Mouse (Mus musculus) neural tube, embryonic 13.5 days (tissue): ENCODE measurements around the gene Otulin. TPM values are rescaled to one million over a fixed set of nuclear protein-coding genes. Genes with fewer than 3 reads are reported as not detected.

ENCODE experiments used
- ATAC-seq: fragments of 200-750 bp; cut with Nextera tagmentation; 2 replicates; pipeline ENCODE4 v1.8.0; 2017; ENCODE audit warnings: low read depth, mild to moderate bottlenecking, moderate TSS enrichment, moderate library complexity
- H3K27ac ChIP-seq: fragments of 300-500 bp; sonication (generic); replicated peaks from 2 replicates; pipeline ENCODE4 v1.5.1; 2015; ENCODE audit warnings: moderate library complexity, mild to moderate bottlenecking, inconsistent platforms
- H3K27me3 ChIP-seq: fragments of 300-500 bp; sonication (generic); 2 replicates; pipeline ENCODE4 v1.6.1; 2015; ENCODE audit warnings: mild to moderate bottlenecking, inconsistent platforms
- H3K36me3 ChIP-seq: fragments of 300-500 bp; sonication (generic); 2 replicates; pipeline ENCODE4 v1.6.1; 2015; ENCODE audit warnings: mild to moderate bottlenecking, inconsistent platforms
- H3K4me1 ChIP-seq: fragments of 300-500 bp; sonication (generic); replicated peaks from 2 replicates; pipeline ENCODE4 v1.6.1; 2015; ENCODE audit warnings: inconsistent platforms
- H3K4me2 ChIP-seq: fragments of 300-500 bp; sonication (generic); 2 replicates; pipeline ENCODE4 v1.6.1; 2015; ENCODE audit warnings: inconsistent platforms, mild to moderate bottlenecking, moderate library complexity
- H3K4me3 ChIP-seq: fragments of 300-500 bp; sonication (generic); 2 replicates; pipeline ENCODE4 v1.5.1; 2015; ENCODE audit warnings: mild to moderate bottlenecking, inconsistent platforms
- H3K9ac ChIP-seq: fragments of 300-500 bp; sonication (generic); 2 replicates; pipeline ENCODE4 v1.6.1; 2015; ENCODE audit warnings: moderate library complexity, mild to moderate bottlenecking, inconsistent platforms
- H3K9me3 ChIP-seq: fragments of 300-500 bp; sonication (generic); 2 replicates; pipeline ENCODE4 v1.6.1; 2016; ENCODE audit warnings: inconsistent platforms
- WGBS: fragments of 180-500 bp; shearing (Covaris S2); methylation state at CpG from one replicate; pipeline ENCODE4 v1.1.7; 2015; 5-methylcytosine and 5-hydroxymethylcytosine counted together
- polyA plus RNA-seq: library from polyadenylated mRNA; unstranded; fragments of >200 nt; fragmentation: Nextera tagmentation; extraction: Ambion mirVana; gene quantifications from 2 replicates; pipeline ENCODE4 v1.2.1, GENCODE M21; 2015

Gene Otulin
- polyA plus RNA-seq, 1 experiment from 2014 or later, result 31.7 TPM

GRCm38 (mm10) chr15:27668557-27668956 lies 38.1 kb upstream of the Otulin start:
- H3K36me3 ChIP-seq, result no peaks in the 10 kb centered on the region
- WGBS, result 88% methylated on average over 7 of the region's 7 CpGs
- peaks cover 14% of the 10 kb centered on the region for H3K4me1 ChIP-seq
- H3K4me2 ChIP-seq, result no peak overlapping the region
- H3K9ac ChIP-seq, result no peak overlapping the region
- H3K4me3 ChIP-seq, result no peak overlapping the region
- no peaks in the 10 kb centered on the region for H3K27me3 ChIP-seq
- H3K27ac ChIP-seq, result no peak overlapping the region
- no peak for ATAC-seq
- H3K9me3 ChIP-seq, result no peaks in the 10 kb centered on the region

DNA sequence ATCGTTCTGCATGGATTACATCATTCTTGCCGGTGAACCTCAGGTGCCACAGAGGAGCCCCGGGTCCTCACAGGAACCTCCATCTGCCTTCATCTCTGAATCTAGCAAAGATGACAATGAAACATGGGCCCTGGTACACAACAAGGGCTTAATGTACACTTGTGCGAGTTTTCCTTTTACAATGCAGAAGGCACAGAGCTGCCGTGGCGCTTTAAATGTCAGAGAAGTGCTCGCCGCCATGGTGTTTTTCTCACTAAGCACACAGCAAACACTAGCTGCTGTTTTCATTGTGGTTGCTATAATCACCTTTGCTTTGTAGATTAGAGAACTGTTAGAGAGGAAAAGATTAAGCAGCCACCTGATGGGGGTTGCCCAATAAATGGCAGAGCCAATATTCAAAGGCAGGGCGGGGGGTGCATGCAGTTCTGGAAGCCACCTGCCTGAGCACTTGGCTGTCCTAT lies 37.5 kb upstream of the Otulin start:
- peaks cover 14% of the 10 kb centered on the region for H3K4me1 ChIP-seq
- H3K27me3 ChIP-seq, result no peaks in the 10 kb centered on the region
- H3K27ac ChIP-seq, result no peak overlapping the region
- no peak overlapping the region for H3K4me3 ChIP-seq
- H3K36me3 ChIP-seq, result no peaks in the 10 kb centered on the region
- no peak overlapping the region for H3K4me2 ChIP-seq
- H3K9ac ChIP-seq, result no peak overlapping the region
- WGBS, result 84% methylated on average over 9 of the region's 9 CpGs
- ATAC-seq, result no peak
- H3K9me3 ChIP-seq, result no peaks in the 10 kb centered on the region

- ATAC-seq, result no peak
- 64% methylated on average over 9 of the region's 9 CpGs for WGBS
Observed at GRCm38 (mm10) chr15:27666911-27667539, 36.5 kb upstream of the Otulin start.

DNA sequence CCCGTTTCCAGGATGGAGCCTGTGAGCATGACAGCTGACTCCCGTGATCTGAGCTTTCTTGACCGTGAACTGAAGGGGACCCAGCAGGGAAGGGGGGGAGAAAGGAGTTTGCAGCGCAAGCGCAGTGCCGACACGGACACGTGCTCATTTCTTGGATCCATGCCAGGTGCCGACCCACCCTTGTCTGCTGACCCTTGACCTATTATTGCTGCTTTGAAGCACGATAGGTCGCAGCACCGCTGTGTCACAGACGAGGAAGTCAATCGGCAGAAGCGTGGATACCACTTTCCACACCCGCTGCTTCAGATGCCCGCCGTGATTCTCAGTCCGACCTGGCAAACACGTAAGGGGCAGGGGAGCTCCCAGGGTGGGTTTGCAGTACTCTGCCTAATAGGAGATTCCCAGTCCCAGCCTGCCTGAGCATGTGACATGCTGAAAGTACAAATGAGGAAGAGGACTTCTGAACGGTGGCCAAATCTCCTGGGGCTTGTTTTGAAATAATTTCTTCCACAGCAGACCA lies 35.0 kb upstream of the Otulin start:
- H3K4me3 ChIP-seq, result peak overlapping the region; percentile 12; the same call in 1 of the 2 replicates
- H3K27me3 ChIP-seq, result no peaks in the 10 kb centered on the region
- peak; percentile 59; the same call in 1 of the 2 replicates for ATAC-seq
- no peaks in the 10 kb centered on the region for H3K36me3 ChIP-seq
- H3K9ac ChIP-seq, result no peak overlapping the region
- H3K9me3 ChIP-seq, result no peaks in the 10 kb centered on the region
- H3K27ac ChIP-seq, result no peak overlapping the region
- 53% methylated on average over 21 of the region's 21 CpGs for WGBS
- peak overlapping the region; percentile 41 for H3K4me2 ChIP-seq
- peaks cover 6% of the 10 kb centered on the region; the same call in 1 of the 2 replicates for H3K4me1 ChIP-seq

More at GRCm38 (mm10) chr15:27666911-27667539, 36.5 kb upstream of the Otulin start:
- H3K4me1 ChIP-seq, result peaks cover 7% of the 10 kb centered on the region
- H3K4me2 ChIP-seq, result no peak overlapping the region
- no peak overlapping the region for H3K4me3 ChIP-seq
- H3K27me3 ChIP-seq, result no peaks in the 10 kb centered on the region
- no peaks in the 10 kb centered on the region for H3K9me3 ChIP-seq
- no peak overlapping the region for H3K9ac ChIP-seq
- no peaks in the 10 kb centered on the region for H3K36me3 ChIP-seq
- H3K27ac ChIP-seq, result no peak overlapping the region

DNA sequence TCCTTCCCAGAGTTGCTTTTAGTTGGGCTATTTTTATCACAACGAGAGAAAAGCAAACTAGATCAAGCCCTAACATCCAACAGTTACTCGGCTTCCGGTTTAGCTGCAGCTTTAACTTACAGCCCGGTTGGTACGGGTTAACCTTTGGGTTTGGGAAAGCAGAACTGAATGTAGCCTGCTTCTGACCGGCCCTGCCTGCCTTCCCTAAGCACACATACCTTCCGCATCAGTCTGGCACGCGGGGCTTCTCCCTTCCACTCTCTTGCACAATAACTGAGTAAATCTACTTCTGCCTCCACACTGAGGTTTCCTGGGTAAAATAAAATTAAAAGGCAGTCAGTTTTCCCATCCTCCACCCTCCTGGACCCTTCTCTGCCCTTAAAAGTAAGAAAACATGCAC lies 33.6 kb upstream of the Otulin start:
- no peaks in the 10 kb centered on the region for H3K9me3 ChIP-seq
- no peak overlapping the region for H3K9ac ChIP-seq
- H3K27me3 ChIP-seq, result no peaks in the 10 kb centered on the region
- no peaks in the 10 kb centered on the region for H3K36me3 ChIP-seq
- WGBS, result 95% methylated on average over 9 of the region's 9 CpGs
- H3K4me2 ChIP-seq, result no peak overlapping the region
- H3K4me3 ChIP-seq, result no peak overlapping the region
- no peak for ATAC-seq
- H3K4me1 ChIP-seq, result peaks cover 6% of the 10 kb centered on the region; the same call in 1 of the 2 replicates
- no peak overlapping the region for H3K27ac ChIP-seq

- Histone ChIP-seq H3K4me2 (no peak overlapping the region), H3K9me3 (no peaks in the 10 kb centered on the region), H3K36me3 (no peaks in the 10 kb centered on the region), H3K27ac (no peak overlapping the region), H3K9ac (no peak overlapping the region), H3K27me3 (no peaks in the 10 kb centered on the region), H3K4me1 (peaks cover 6% of the 10 kb centered on the region; the same call in 1 of the 2 replicates), H3K4me3 (no peak overlapping the region)
- ATAC-seq, result no peak
- 73% methylated on average over 1 of the region's 1 CpGs for WGBS
Observed at GRCm38 (mm10) chr15:27662699-27663098, 32.2 kb upstream of the Otulin start.

DNA sequence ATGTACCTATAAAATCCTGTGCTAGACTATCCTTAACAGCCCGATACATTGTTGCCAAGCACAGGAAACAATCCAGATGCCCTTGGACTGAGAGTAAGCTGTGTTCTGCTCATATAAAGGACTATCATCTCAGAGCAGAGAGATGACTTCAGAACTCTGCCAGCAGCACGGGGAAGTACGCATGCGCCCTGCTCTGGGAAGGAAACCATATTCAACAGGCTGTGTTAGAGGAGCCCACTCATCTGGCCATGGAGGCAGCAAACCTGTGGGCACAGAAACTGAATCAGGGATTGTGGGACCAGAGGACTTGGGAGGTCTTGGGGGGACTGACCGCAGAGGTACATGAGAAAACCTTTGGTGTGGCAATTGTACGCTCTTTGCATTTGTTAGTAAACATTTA lies 31.2 kb upstream of the Otulin start:
- Histone ChIP-seq H3K36me3 (no peaks in the 10 kb centered on the region), H3K4me1 (peaks cover 6% of the 10 kb centered on the region; the same call in 1 of the 2 replicates), H3K9ac (no peak overlapping the region), H3K9me3 (no peaks in the 10 kb centered on the region), H3K4me3 (no peak overlapping the region), H3K27ac (no peak overlapping the region), H3K27me3 (no peaks in the 10 kb centered on the region), H3K4me2 (no peak overlapping the region)
- ATAC-seq, result no peak
- WGBS, result 90% methylated on average over 6 of the region's 6 CpGs

DNA sequence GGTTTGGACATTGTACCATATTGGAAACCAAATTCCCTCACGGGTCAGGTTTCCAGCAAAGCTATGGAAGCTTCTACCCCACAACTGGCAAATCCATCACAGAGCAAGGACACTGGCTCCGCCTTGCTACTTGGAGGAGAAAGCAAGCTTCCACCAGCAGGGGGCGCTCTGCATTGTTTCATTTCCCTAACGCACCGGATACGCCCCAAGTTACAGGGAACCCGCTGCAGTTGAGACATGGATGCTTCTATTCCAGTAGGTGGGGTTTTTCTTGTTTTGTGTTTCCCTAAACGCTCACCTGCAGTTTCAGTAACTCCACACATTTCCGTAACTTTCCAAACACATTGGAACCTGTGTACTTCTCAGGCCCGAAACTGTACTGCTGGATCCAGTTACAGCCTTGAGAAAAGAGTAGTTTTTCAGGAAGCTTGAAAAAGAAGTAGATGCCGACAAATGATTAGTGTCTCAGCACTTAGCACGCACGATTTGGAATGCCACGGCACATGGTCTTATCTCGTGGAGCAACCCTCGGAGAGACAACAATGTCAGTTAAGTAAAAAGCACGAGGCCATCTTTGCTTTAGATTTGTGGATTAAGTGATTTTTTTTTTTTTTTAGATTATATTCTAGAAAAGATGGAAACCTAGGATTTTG lies 29.2 kb upstream of the Otulin start:
- ATAC-seq, result no peak

GRCm38 (mm10) chr15:27659143-27659542 lies 28.6 kb upstream of the Otulin start:
- no peak overlapping the region for H3K27ac ChIP-seq
- WGBS, result 81% methylated on average over 5 of the region's 5 CpGs
- ATAC-seq, result 0 out of 2 replicates have a peak, but pooled peaks have one; percentile 32

More for the DNA sequence above, 29.2 kb upstream of the Otulin start:
- H3K4me1 ChIP-seq, result no peaks in the 10 kb centered on the region
- no peaks in the 10 kb centered on the region for H3K27me3 ChIP-seq
- H3K9me3 ChIP-seq, result no peaks in the 10 kb centered on the region
- no peaks in the 10 kb centered on the region for H3K36me3 ChIP-seq
- no peak overlapping the region for H3K4me2 ChIP-seq
- H3K27ac ChIP-seq, result no peak overlapping the region
- WGBS, result 48% methylated on average over 17 of the region's 17 CpGs
- H3K4me3 ChIP-seq, result no peak overlapping the region
- H3K9ac ChIP-seq, result no peak overlapping the region

GRCm38 (mm10) chr15:27658356-27658755 lies 27.9 kb upstream of the Otulin start:
- no peak for ATAC-seq
- Histone ChIP-seq H3K27ac (no peak overlapping the region), H3K4me3 (no peak overlapping the region), H3K4me2 (no peak overlapping the region), H3K27me3 (no peaks in the 10 kb centered on the region), H3K4me1 (no peaks in the 10 kb centered on the region), H3K9me3 (no peaks in the 10 kb centered on the region), H3K36me3 (no peaks in the 10 kb centered on the region), H3K9ac (no peak overlapping the region)
- 92% methylated on average over 4 of the region's 4 CpGs for WGBS

More at GRCm38 (mm10) chr15:27659143-27659542, 28.6 kb upstream of the Otulin start:
- Histone ChIP-seq H3K4me2 (no peak overlapping the region), H3K36me3 (no peaks in the 10 kb centered on the region), H3K9ac (no peak overlapping the region), H3K4me3 (no peak overlapping the region), H3K27me3 (no peaks in the 10 kb centered on the region), H3K9me3 (no peaks in the 10 kb centered on the region), H3K4me1 (no peaks in the 10 kb centered on the region)

GRCm38 (mm10) chr15:27657866-27658265 lies 27.4 kb upstream of the Otulin start:
- ATAC-seq, result no peak
- Histone ChIP-seq H3K27me3 (no peaks in the 10 kb centered on the region), H3K4me2 (no peak overlapping the region), H3K4me1 (no peaks in the 10 kb centered on the region), H3K36me3 (no peaks in the 10 kb centered on the region), H3K4me3 (no peak overlapping the region), H3K27ac (no peak overlapping the region), H3K9ac (no peak overlapping the region), H3K9me3 (no peaks in the 10 kb centered on the region)
- 94% methylated on average over 10 of the region's 10 CpGs for WGBS

DNA sequence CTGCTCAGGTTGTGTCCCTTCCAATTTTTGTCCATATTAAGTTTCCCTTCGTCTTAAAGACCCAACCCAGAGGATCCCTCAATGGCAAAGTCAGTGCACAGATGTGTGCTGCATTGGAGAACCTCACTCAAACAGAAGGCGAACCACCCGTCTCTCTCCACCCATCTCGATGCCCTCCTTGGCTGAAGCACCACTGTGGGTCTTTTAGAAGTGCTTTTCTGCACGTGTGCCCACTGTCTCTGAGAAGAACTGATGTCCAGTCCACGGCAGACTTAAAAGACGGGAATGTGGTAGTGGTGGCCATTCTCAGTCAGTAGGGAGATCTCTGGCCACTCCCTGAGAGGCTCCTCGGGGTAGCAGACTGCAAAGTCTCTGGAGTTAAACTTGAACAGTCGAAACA lies 26.1 kb upstream of the Otulin start:
- Histone ChIP-seq H3K27ac (no peak overlapping the region), H3K9me3 (no peaks in the 10 kb centered on the region), H3K4me1 (no peaks in the 10 kb centered on the region), H3K9ac (no peak overlapping the region), H3K36me3 (no peaks in the 10 kb centered on the region), H3K27me3 (no peaks in the 10 kb centered on the region), H3K4me2 (no peak overlapping the region), H3K4me3 (no peak overlapping the region)
- WGBS, result 85% methylated on average over 9 of the region's 9 CpGs
- no peak for ATAC-seq
